Mouse (Mus musculus): ENCODE results near the gene Dync1i2. TPM values are rescaled to one million over a fixed set of nuclear protein-coding genes. Genes with fewer than 3 reads are reported as not detected.

The Dync1i2 gene
- total and polyA plus RNA-seq, 3 experiments: 22.9 to 74.3 (median 38.6) TPM

DNA sequence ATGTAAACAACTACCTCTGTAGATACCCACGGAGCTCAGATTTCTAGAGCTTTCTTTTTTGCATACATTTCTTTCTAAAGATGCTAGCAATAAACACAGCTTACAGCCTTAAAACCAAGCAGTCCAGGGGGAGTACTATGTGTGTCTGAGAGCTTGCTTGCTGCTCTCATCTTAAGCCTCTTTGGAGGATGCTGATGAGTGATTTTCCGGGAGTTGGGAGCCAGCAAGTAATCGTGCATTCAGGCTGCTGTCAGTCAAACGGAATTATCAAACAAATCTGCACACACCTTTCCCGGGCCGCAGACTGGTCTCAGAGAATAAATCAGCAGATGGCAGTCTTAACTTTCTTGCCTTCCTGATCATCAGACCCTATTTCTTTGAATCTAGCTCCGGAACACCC lies 83.0 kb downstream of the Dync1i2 start:
- H3K9me3 ChIP-seq (replicated peaks; ENCODE audit: low read length): no peaks in the 10 kb centered on the region
- H3K79me2 ChIP-seq (replicated peaks; ENCODE audit: control insufficient read depth, extremely low read depth, insufficient read depth, poor library complexity, severe bottlenecking): peaks cover 5% of the 10 kb centered on the region; the same call in 1 of the 2 replicates
- dilution Hi-C loops (cut with MboI; ENCODE audit: extremely low pct_ligation_motif_present, extremely low pct_unique_long_range_greater_than_20kb, low sequenced_read_pairs): no loop called here
- H3K9ac ChIP-seq (ENCODE audit: insufficient read depth, low read depth): no peak overlapping the region
- H3K4me3 ChIP-seq (replicated peaks in 1 of 3; ENCODE audit: low read depth in 2 of 3, low read length in 2 of 3, poor library complexity in 1 of 3): no peak overlapping the region
- peaks cover 7 to 54% of the 10 kb centered on the region in 2 experiments for H3K4me1 ChIP-seq (ENCODE audit: control insufficient read depth in 1 of 2, insufficient read depth in 2 of 2)
- TF ChIP-seq ZMIZ1 (IDR thresholded peaks at IDR 0.05; ENCODE audit: low read depth, low read length) (no peak), JUND (conservative IDR thresholded peaks at IDR 0.05; ENCODE audit: low read depth, low read length) (no peak), POLR2AphosphoS2 (IDR thresholded peaks at IDR 0.05; ENCODE audit: low read depth, low read length) (no peak), ZKSCAN1 (IDR thresholded peaks at IDR 0.05; ENCODE audit: borderline replicate concordance, low read depth, low read length) (no peak), MYC (IDR thresholded peaks at IDR 0.05; ENCODE audit: low read depth, low read length) (no peak), CHD1 (IDR thresholded peaks at IDR 0.05; ENCODE audit: low read depth, low read length) (no peak), SIN3A (IDR thresholded peaks at IDR 0.05; ENCODE audit: low read length) (no peak), PAX5 (IDR thresholded peaks at IDR 0.05; ENCODE audit: low read length) (no peak), TBP (conservative IDR thresholded peaks at IDR 0.05; ENCODE audit: low read depth, low read length) (no peak), JUN (IDR thresholded peaks at IDR 0.05; ENCODE audit: insufficient read depth, low read depth, low read length) (no peak), ETS1 (conservative IDR thresholded peaks at IDR 0.05; ENCODE audit: low read depth, low read length) (no peak), IRF4 (IDR thresholded peaks at IDR 0.05; ENCODE audit: low read depth, low read length) (no peak)
- DNase-seq (ENCODE audit: extremely low read depth): no peak
- H3K36me3 ChIP-seq (replicated peaks in 1 of 2; ENCODE audit: control insufficient read depth in 1 of 2, insufficient read depth in 1 of 2, low read length in 1 of 2): peaks cover 31 to 77% of the 10 kb centered on the region in 2 experiments
- no peaks in the 10 kb centered on the region for H3K27me3 ChIP-seq (replicated peaks)
- no peak overlapping the region for H3K4me2 ChIP-seq (ENCODE audit: insufficient read depth, low read depth, poor library complexity, severe bottlenecking)
- in situ Hi-C loops (cut with MboI; ENCODE audit: low pct_ligation_motif_present, low pct_unique_long_range_greater_than_20kb, low sequenced_read_pairs): loop anchor here (25.0 kb wide), 1 partner anchor 243 kb away; the partner anchor contains the start of genes Dlx1 and Dlx2
- no peak overlapping the region for H3K27ac ChIP-seq (ENCODE audit: insufficient read depth, low read depth)

DNA sequence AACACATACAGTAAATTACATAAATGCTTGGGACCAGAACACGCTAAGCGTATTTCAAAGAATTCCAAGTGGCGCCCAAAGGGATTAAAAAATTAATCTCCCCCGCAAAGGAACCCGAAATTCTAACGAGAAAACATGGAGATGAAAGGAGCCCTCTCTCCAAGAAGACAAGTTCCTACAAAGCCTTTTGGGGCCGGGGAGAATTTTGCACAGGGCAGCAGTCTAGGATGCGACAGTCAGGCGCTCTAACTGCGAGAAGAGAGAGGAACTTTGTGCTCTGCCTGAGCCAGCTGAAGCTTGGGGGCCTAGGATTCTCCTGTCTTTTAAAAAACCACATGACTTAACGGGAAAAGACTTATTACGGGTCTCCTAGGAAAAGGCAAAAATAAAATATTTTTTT lies 84.3 kb downstream of the Dync1i2 start:
- Histone ChIP-seq H3K36me3 (replicated peaks in 1 of 2; ENCODE audit: control insufficient read depth in 1 of 2, insufficient read depth in 1 of 2, low read length in 1 of 2) (peaks cover 22 to 77% of the 10 kb centered on the region in 2 experiments), H3K4me2 (ENCODE audit: insufficient read depth, low read depth, poor library complexity, severe bottlenecking) (no peak overlapping the region), H3K79me2 (replicated peaks; ENCODE audit: control insufficient read depth, extremely low read depth, insufficient read depth, poor library complexity, severe bottlenecking) (peaks cover 5% of the 10 kb centered on the region; the same call in 1 of the 2 replicates), H3K9me3 (replicated peaks; ENCODE audit: low read length) (no peaks in the 10 kb centered on the region), H3K27me3 (replicated peaks) (no peaks in the 10 kb centered on the region), H3K27ac (ENCODE audit: insufficient read depth, low read depth) (no peak overlapping the region), H3K4me1 (ENCODE audit: control insufficient read depth in 1 of 2, insufficient read depth in 2 of 2) (peaks cover 7 to 41% of the 10 kb centered on the region in 2 experiments), H3K4me3 (replicated peaks in 1 of 3; ENCODE audit: low read depth in 2 of 3, low read length in 2 of 3, poor library complexity in 1 of 3) (no peak overlapping the region), H3K9ac (ENCODE audit: insufficient read depth, low read depth) (no peak overlapping the region)
- dilution Hi-C loops (cut with MboI; ENCODE audit: extremely low pct_ligation_motif_present, extremely low pct_unique_long_range_greater_than_20kb, low sequenced_read_pairs): no loop called here
- in situ Hi-C loops (cut with MboI; ENCODE audit: low pct_ligation_motif_present, low pct_unique_long_range_greater_than_20kb, low sequenced_read_pairs): loop anchor here (25.0 kb wide), 1 partner anchor 241 kb away; the partner anchor contains the start of genes Dlx1 and Dlx2
- DNase-seq (ENCODE audit: extremely low read depth): no peak
- TF ChIP-seq CHD1 (IDR thresholded peaks at IDR 0.05; ENCODE audit: low read depth, low read length) (no peak), TBP (conservative IDR thresholded peaks at IDR 0.05; ENCODE audit: low read depth, low read length) (no peak), SIN3A (IDR thresholded peaks at IDR 0.05; ENCODE audit: low read length) (no peak), POLR2A (IDR thresholded peaks at IDR 0.05; ENCODE audit: low read depth, low read length) (no peak), NELFE (IDR thresholded peaks at IDR 0.05; ENCODE audit: low read depth, low read length) (no peak), MXI1 (IDR thresholded peaks at IDR 0.05; ENCODE audit: low read depth, low read length) (no peak), USF2 (conservative IDR thresholded peaks at IDR 0.05; ENCODE audit: low read depth, low read length) (no peak), GABPA (IDR thresholded peaks at IDR 0.05; ENCODE audit: insufficient replicate concordance, low read depth, low read length) (no peak), PAX5 (IDR thresholded peaks at IDR 0.05; ENCODE audit: low read length) (no peak), ELF1 (IDR thresholded peaks at IDR 0.05; ENCODE audit: low read depth, low read length) (no peak), MYC (IDR thresholded peaks at IDR 0.05; ENCODE audit: low read depth, low read length) (no peak), JUND (conservative IDR thresholded peaks at IDR 0.05; ENCODE audit: low read depth, low read length) (no peak), RCOR1 (conservative IDR thresholded peaks at IDR 0.05; ENCODE audit: low read depth, low read length) (no peak), E2F4 (IDR thresholded peaks at IDR 0.05; ENCODE audit: insufficient replicate concordance, low read depth, low read length) (no peak), ZKSCAN1 (IDR thresholded peaks at IDR 0.05; ENCODE audit: borderline replicate concordance, low read depth, low read length) (no peak)
